Mouse (Mus musculus) kidney, embryonic 14.5 days (tissue): ENCODE results near the gene Plin1. TPM values are rescaled to one million over a fixed set of nuclear protein-coding genes. Genes with fewer than 3 reads are reported as not detected.
A peak's percentile ranks its signal among the peaks of the same experiment; 100 is the strongest.

Experiments used
- ATAC-seq: fragments of 200-750 bp; cut with Nextera tagmentation; 2 replicates; pipeline ENCODE4 v1.8.0; 2017; ENCODE audit warnings: moderate number of reproducible peaks, mild to moderate bottlenecking, moderate TSS enrichment, moderate library complexity; ENCODE audit not compliant: low FRiP score, low TSS enrichment
- H3K27ac ChIP-seq: fragments of 300-500 bp; sonication (generic); 2 replicates; pipeline ENCODE4 v1.5.1; 2014; ENCODE audit warnings: low read depth, mild to moderate bottlenecking, low read length, moderate library complexity, mixed read lengths
- H3K27me3 ChIP-seq: fragments of 300-500 bp; sonication (generic); 2 replicates; pipeline ENCODE4 v1.6.1; 2014; ENCODE audit warnings: mild to moderate bottlenecking, low read length; ENCODE audit not compliant: control insufficient read depth, insufficient read depth
- H3K36me3 ChIP-seq: fragments of 300-500 bp; sonication (generic); 2 replicates; pipeline ENCODE4 v1.6.1; 2014; ENCODE audit warnings: low read length, mixed read lengths; ENCODE audit not compliant: control insufficient read depth, insufficient read depth
- H3K4me1 ChIP-seq: fragments of 300-500 bp; sonication (generic); 2 replicates; pipeline ENCODE4 v1.6.1; 2014; ENCODE audit warnings: low read length, mixed read lengths; ENCODE audit not compliant: control insufficient read depth, insufficient read depth
- H3K4me2 ChIP-seq: fragments of 300-500 bp; sonication (generic); replicated peaks from 2 replicates; pipeline ENCODE4 v1.6.1; 2014; ENCODE audit warnings: low read depth, mild to moderate bottlenecking, low read length
- H3K4me3 ChIP-seq: fragments of 300-500 bp; sonication (generic); 2 replicates; pipeline ENCODE4 v1.5.1; 2014; ENCODE audit warnings: mild to moderate bottlenecking, low read length
- H3K9ac ChIP-seq: fragments of 300-500 bp; sonication (generic); 2 replicates; pipeline ENCODE4 v1.6.1; 2014; ENCODE audit warnings: low read depth, mild to moderate bottlenecking, low read length, moderate library complexity
- H3K9me3 ChIP-seq: fragments of 300-500 bp; sonication (generic); 2 replicates; pipeline ENCODE4 v1.6.1; 2016; ENCODE audit warnings: low read length; ENCODE audit not compliant: control insufficient read depth
- WGBS: fragments of 180-500 bp; shearing (Covaris S2); extraction: QIAGEN DNeasy Blood & Tissue Kit; methylation state at CpG from one replicate; pipeline ENCODE4 v1.1.7; 2014; 5-methylcytosine and 5-hydroxymethylcytosine counted together
- polyA plus RNA-seq: library from polyadenylated mRNA; unstranded; fragments of >200 nt; fragmentation: Nextera tagmentation; extraction: Ambion mirVana; gene quantifications from 2 replicates; pipeline ENCODE4 v1.2.1, GENCODE M21; 2014

Gene Plin1
- polyA plus RNA-seq, 1 experiment from 2014 or later: 0.07 TPM

DNA sequence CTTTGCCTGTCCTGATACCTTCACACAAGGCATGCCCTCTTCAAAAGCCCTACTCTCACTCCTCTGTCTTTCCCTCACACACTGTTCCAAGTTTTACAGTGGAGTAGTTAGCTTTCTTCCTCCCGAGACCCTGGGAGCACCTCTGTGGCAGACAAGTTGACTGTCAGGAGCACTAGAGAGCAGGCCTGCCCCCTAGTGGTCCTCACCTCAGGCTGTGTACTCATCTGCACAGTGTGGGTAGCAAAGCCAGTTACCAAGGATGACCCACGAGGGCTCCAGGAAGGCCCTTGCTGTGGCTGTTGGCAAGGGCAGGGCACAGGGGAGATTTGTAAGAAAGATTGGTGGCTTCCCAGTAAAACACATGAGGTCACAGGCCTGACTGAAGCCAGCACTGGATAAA is 5.6 kb downstream of the Plin1 start:
- Histone ChIP-seq H3K9ac (no peak overlapping the region), H3K27me3 (peaks cover 10% of the 10 kb centered on the region), H3K27ac (no peak overlapping the region), H3K9me3 (no peaks in the 10 kb centered on the region), H3K4me2 (no peak overlapping the region), H3K36me3 (no peaks in the 10 kb centered on the region), H3K4me3 (no peak overlapping the region), H3K4me1 (no peaks in the 10 kb centered on the region)
- WGBS: 9% methylated on average over 2 of the region's 2 CpGs
- 0 out of 2 replicates have a peak, but pooled peaks have one; percentile 47 for ATAC-seq

DNA sequence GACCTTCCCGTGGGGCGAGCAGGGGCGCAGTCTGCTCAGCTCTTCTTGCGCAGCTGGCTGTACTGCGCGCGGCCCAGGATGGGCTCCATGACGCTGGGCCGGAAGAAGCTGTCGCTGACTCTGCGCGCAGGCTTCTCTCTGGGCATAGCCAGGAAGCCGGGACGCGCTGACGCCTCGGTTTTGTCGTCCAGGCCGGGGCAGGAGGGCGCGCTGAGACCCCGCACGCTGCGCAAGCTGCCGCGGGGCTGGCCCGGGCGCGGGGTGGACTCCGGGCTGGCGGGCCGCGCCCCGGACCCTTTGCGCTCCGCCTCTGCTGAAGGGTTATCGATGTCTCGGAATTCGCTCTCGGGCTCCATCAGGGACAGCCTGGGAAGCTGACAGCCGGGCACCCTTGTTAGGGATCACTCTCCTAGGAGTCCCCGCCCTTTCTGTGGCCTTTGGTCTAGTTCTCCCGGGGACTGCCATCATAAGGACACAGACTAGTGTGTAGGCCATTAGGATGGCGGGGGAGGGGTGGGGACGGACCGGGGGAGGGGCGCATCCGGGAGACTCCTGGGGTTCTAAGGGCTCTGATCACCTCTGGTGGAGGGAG is 11.2 kb downstream of the Plin1 start:
- under 1% methylated on average over 48 of the region's 48 CpGs for WGBS
- ATAC-seq: peak; percentile 63
- peak overlapping the region; percentile 69 for H3K9ac ChIP-seq
- H3K27ac ChIP-seq: no peak overlapping the region
- H3K4me1 ChIP-seq: no peaks in the 10 kb centered on the region
- H3K27me3 ChIP-seq: peaks cover 16% of the 10 kb centered on the region
- peak overlapping the region; percentile 60 for H3K4me3 ChIP-seq
- H3K4me2 ChIP-seq: peak overlapping the region; percentile 92
- H3K36me3 ChIP-seq: no peaks in the 10 kb centered on the region
- no peaks in the 10 kb centered on the region for H3K9me3 ChIP-seq

DNA sequence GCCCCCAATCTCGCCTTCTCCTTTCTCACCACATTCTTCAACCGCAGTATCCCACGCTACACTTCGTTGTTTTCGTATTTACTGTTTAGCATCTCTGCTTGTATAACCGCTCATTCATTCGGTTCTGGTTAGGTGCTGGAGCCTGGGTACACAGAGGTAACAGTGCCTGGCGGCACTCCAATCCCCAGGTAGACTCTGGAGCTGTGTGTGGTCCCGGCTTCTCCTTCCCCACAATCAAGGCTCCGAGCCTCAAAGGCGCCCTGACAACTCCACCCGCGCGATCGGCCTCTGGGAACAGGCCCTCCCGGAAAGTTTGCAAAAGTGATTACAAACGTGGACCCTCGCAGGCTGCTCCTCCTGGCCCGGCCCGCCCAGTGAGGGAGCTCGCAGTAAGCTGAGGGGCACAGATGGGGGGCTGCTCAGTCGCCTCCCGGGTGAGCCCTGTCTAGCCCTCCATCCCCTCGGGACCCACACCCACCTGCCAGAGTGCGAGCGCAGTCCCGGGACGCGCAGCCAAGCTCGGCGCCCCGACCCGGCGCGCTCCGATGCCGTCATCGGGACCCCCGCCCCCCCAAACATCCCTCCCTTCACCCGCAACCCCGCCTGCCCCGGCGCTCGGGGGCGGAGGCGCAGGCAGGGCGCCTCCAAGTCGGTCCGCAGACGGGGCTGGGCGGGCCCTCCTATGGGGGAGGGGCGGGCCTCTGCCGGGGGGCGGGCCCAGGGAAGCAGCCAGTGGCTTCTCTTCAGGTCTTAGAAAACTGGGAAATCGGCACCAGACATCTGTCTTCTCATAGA is 17.3 kb downstream of the Plin1 start, which contains the start of gene Kif7:
Gene Kif7, minus strand, starts transcription at position 534 of the 795 bp plus-strand sequence.
- no peaks in the 10 kb centered on the region for H3K27me3 ChIP-seq
- H3K36me3 ChIP-seq: no peaks in the 10 kb centered on the region
- peak; percentile 94 for ATAC-seq
- H3K4me1 ChIP-seq: peaks cover 8% of the 10 kb centered on the region; the same call in 1 of the 2 replicates
- no peaks in the 10 kb centered on the region for H3K9me3 ChIP-seq
- H3K9ac ChIP-seq: peak within 1 kb of the TSS; percentile 75
- H3K4me3 ChIP-seq: peak within 1 kb of the TSS; percentile 74
- peak within 1 kb of the TSS; percentile 85 for H3K4me2 ChIP-seq
- under 1% methylated on average over 50 of the region's 55 CpGs for WGBS
- no peak within 1 kb of the TSS for H3K27ac ChIP-seq

DNA sequence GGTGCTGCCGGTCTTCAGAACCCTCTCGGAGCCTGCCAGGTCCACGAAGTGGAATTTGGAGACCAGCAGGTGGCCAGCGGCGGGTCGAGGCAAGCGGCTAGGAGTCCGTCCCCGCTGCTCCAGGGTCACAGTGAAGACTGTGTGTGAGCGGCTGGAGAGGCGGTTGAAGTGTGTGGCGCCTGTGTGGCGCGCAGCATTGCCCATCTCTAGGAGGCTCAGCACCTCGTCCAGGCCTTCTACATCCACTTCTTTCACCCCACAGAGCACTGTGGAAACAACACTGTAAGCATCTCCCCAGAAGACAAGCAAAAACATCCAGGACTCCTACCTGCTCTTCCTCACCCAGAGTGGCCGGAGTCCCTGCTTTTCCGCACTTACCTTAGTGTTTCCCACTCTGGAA is 21.9 kb downstream of the Plin1 start:
- no peak overlapping the region for H3K9ac ChIP-seq
- H3K4me1 ChIP-seq: peaks cover 7% of the 10 kb centered on the region; the same call in 1 of the 2 replicates
- no peak overlapping the region for H3K4me3 ChIP-seq
- H3K9me3 ChIP-seq: no peaks in the 10 kb centered on the region
- H3K36me3 ChIP-seq: peaks cover 17% of the 10 kb centered on the region; the same call in 1 of the 2 replicates
- H3K27ac ChIP-seq: no peak overlapping the region
- 43% methylated on average over 17 of the region's 17 CpGs for WGBS
- H3K4me2 ChIP-seq: peak overlapping the region; percentile 88
- H3K27me3 ChIP-seq: peaks cover 4% of the 10 kb centered on the region; the same call in 1 of the 2 replicates
- no peak for ATAC-seq

DNA sequence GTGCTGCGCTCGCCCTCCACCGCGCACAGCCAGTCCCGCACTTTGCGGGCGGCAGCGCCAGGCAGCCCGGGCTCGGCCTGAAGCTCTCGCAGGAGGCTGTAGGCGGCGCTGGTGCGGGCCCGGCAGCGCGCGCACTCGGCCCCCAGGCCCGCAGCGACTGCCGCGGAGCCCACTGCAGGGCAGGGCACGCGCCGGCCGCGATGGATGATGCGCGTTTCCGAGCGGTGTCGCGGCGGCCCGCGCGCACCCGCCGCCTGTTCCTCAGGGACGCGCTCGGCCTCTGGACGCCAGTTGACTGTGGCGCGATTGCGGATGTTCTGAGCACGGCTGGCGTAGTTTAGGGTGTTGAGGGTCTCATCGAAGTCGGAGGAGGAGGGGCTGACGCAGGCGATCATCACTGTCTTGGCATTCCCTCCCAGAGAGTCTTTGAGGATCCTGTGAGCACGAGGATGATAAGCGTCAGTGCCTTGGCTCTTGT is 22.5 kb downstream of the Plin1 start:
- under 1% methylated on average over 55 of the region's 55 CpGs for WGBS
- peaks cover 22% of the 10 kb centered on the region for H3K36me3 ChIP-seq
- no peaks in the 10 kb centered on the region for H3K9me3 ChIP-seq
- no peak overlapping the region for H3K27ac ChIP-seq
- H3K27me3 ChIP-seq: peaks cover 4% of the 10 kb centered on the region; the same call in 1 of the 2 replicates
- H3K4me3 ChIP-seq: peak overlapping the region; percentile 44
- H3K9ac ChIP-seq: peak overlapping the region; percentile 54
- H3K4me2 ChIP-seq: peak overlapping the region; percentile 88
- H3K4me1 ChIP-seq: peaks cover 7% of the 10 kb centered on the region; the same call in 1 of the 2 replicates
- ATAC-seq: peak; percentile 56

DNA sequence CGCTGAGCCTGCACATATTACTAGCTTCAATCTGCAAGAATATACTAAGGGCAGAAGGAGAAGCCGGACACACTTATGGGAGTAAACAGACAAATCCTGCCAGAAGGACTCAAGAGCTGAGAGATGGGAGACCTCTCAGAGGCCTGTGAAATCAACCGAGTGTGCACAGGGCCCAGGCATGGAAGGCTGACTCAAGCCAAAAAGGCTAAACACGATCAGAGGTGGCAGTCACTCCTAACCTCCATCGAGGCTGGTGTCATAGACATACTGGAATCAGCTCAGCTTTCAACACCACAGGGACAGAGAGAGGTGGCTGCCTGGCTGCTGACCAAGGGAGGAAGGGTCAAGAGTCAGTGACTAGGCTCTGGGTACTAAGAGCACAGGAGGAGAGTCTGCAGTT is 27.5 kb downstream of the Plin1 start:
- no peak for ATAC-seq
- WGBS: 84% methylated on average over 5 of the region's 5 CpGs
- no peak overlapping the region for H3K27ac ChIP-seq
- H3K36me3 ChIP-seq: peaks cover 67% of the 10 kb centered on the region
- H3K9ac ChIP-seq: no peak overlapping the region
- H3K9me3 ChIP-seq: no peaks in the 10 kb centered on the region
- H3K27me3 ChIP-seq: peaks cover 4% of the 10 kb centered on the region; the same call in 1 of the 2 replicates
- H3K4me2 ChIP-seq: no peak overlapping the region
- 0 out of 2 replicates have a peak, but pooled peaks cover 2% of the 10 kb centered on the region for H3K4me1 ChIP-seq
- no peak overlapping the region for H3K4me3 ChIP-seq

DNA sequence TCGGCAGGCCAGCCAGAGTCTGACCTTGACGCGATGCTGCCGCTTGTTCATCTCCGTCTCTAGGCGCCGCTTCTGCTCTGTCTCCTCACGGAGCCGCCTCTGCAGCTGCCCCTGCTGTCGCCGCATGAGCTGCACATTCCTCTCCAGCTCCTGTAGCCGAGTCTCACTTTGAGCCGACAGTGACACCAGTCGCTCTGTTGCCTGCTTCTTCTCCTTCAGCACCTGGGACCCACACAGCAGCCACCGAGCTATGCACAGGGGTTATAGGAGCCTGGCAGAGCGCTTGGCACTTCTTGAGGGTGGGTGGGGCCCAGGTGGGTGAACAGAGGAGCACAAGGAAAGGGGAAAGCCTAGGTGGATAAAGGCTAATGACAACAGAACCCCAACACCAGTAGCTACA is 29.9 kb downstream of the Plin1 start:
- H3K4me1 ChIP-seq: no peaks in the 10 kb centered on the region
- no peak overlapping the region for H3K4me2 ChIP-seq
- no peaks in the 10 kb centered on the region for H3K27me3 ChIP-seq
- ATAC-seq: no peak
- WGBS: 88% methylated on average over 16 of the region's 16 CpGs
- H3K9ac ChIP-seq: no peak overlapping the region
- no peak overlapping the region for H3K4me3 ChIP-seq
- H3K9me3 ChIP-seq: no peaks in the 10 kb centered on the region
- H3K36me3 ChIP-seq: peaks cover 81% of the 10 kb centered on the region
- H3K27ac ChIP-seq: no peak overlapping the region

DNA sequence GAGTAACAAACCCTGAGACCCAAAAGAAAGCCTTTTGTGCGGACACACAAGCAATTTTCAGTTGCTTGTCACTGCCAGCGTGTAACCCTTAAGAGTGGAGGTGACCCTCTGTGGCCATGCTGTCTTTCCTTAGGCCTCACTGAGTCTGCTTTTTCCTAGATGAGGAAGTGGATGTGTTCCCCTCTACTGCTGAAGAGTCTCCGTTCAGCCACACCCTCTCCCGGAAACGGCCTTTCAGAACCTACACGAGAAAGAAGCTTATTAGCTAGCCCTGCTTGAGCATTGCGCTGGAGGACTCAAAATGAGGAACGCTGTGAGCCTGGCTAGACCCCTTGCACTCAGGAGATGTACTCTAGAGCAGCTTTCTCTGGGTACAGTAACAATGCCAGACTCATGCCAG is 36.2 kb downstream of the Plin1 start:
- Histone ChIP-seq H3K4me3 (no peak overlapping the region), H3K36me3 (peaks cover 97% of the 10 kb centered on the region), H3K27me3 (no peaks in the 10 kb centered on the region), H3K4me2 (no peak overlapping the region), H3K9me3 (no peaks in the 10 kb centered on the region), H3K4me1 (no peaks in the 10 kb centered on the region), H3K9ac (no peak overlapping the region), H3K27ac (no peak overlapping the region)
- 86% methylated on average over 8 of the region's 8 CpGs for WGBS
- ATAC-seq: no peak

DNA sequence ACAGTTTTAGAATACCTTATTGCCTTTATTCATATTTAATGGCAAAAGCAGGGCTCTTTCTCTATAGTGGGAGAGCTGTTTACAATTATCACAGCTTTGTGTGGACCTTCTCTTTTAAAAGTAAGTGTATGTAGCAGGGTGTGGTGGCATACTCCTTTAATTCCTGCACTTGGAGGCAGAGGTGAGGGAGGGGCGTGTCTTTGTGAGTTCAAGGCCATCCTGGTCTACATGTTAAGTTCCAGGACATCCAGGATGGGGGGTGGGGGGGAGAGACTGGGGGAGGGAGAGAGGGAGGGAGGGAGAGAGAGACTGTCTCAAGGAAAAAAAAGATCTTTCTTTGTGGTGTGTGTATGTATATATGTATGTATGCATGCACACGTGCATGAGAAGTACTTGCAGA is 52.5 kb downstream of the Plin1 start:
- Histone ChIP-seq H3K4me3 (no peak overlapping the region), H3K9ac (no peak overlapping the region), H3K36me3 (peaks cover 94% of the 10 kb centered on the region), H3K9me3 (no peaks in the 10 kb centered on the region), H3K4me1 (no peaks in the 10 kb centered on the region), H3K27me3 (no peaks in the 10 kb centered on the region), H3K27ac (no peak overlapping the region), H3K4me2 (no peak overlapping the region)
- no peak for ATAC-seq
- WGBS: 95% methylated on average over 2 of the region's 2 CpGs
